Mouse (Mus musculus) lung, postnatal 0 days (tissue): ENCODE data around the gene Add1.

Source experiments
- CTCF ChIP-seq: IDR thresholded peaks from 2 replicates; pipeline ENCODE4 v1.5.1; 2016; ENCODE audit warnings: antibody characterized with exemption, mild to moderate bottlenecking
- EP300 ChIP-seq: IDR thresholded peaks from 2 replicates; pipeline ENCODE4 v1.6.1; 2016; ENCODE audit warnings: antibody characterized with exemption, mild to moderate bottlenecking, control low read depth

GRCm38 (mm10) chr5:34669493-34669892, 96.0 kb downstream of the Add1 start:
- TF ChIP-seq EP300 = no peak
- peak; percentile 44 for TF ChIP-seq CTCF
